Mouse (Mus musculus): ENCODE data around the gene Spats1. TPM values are rescaled to one million over a fixed set of nuclear protein-coding genes. Genes with fewer than 3 reads are reported as not detected.

Spats1 gene
- polyA plus RNA-seq (2014; fragmentation: Illumina TruSeq; extraction: RNeasy Lipid Tissue Mini Kit (QIAGEN cat#74804); ENCODE audit: low read depth, low replicate concordance) = 0.66 TPM

GRCm38 (mm10) chr17:45474669-45475465, at the start of gene Spats1:
Spats1 (minus strand) TSS chr17:45475415.

DNA sequence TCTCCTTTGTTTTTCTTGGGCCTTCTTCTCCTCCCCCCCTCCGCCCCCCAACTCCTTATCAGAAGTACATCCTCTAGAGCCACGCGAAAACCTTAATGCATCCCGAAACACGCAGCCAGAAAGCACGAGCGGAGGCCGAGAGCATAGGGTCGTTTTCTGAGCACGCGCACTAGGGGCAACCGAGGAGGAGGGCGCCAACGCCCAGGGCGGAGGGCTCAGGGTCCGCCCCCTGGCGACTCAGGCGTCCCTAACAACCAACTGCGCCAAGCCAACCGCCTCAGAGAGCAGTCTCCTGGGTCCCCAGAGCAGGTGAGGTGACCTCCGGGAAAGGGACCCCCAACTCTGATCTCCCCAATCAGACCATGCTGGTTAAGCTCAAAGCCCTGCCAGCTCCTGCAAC, 48.0 kb upstream of the Spats1 start, which contains the start of gene Tcte1:
Tcte1 (plus strand) TSS at position 172 of the 400 bp plus-strand sequence.

GRCm38 (mm10) chr17:45506700-45507189, 31.5 kb upstream of the Spats1 start, which contains the start of gene Aars2:
Aars2 (plus strand) TSS chr17:45506841.

GRCm38 (mm10) chr17:45433419-45434261, 41.6 kb downstream of the Spats1 start, which contains the start of gene Cdc5l:
Cdc5l (minus strand) TSS chr17:45433737.

Other genes starting within 250 kb of the Spats1 start
- gene Cdc5l, start 41.7 kb downstream of the Spats1 start, polyA plus RNA-seq (2014; fragmentation: Illumina TruSeq; extraction: RNeasy Lipid Tissue Mini Kit (QIAGEN cat#74804); ENCODE audit: low read depth, low replicate concordance) = 36.2 TPM
- gene Aars2, start 31.4 kb upstream of the Spats1 start, polyA plus RNA-seq (2014; fragmentation: Illumina TruSeq; extraction: RNeasy Lipid Tissue Mini Kit (QIAGEN cat#74804); ENCODE audit: low read depth, low replicate concordance) = 6.2 TPM
- 4.0 TPM for gene Tcte1, start 48.0 kb upstream of the Spats1 start, polyA plus RNA-seq (2014; fragmentation: Illumina TruSeq; extraction: RNeasy Lipid Tissue Mini Kit (QIAGEN cat#74804); ENCODE audit: low read depth, low replicate concordance)
- gene Tmem151b, start 74.3 kb upstream of the Spats1 start, polyA plus RNA-seq (2014; fragmentation: Illumina TruSeq; extraction: RNeasy Lipid Tissue Mini Kit (QIAGEN cat#74804); ENCODE audit: low read depth, low replicate concordance) = 0.81 TPM
- gene Nfkbie, start 80.3 kb upstream of the Spats1 start, polyA plus RNA-seq (2014; fragmentation: Illumina TruSeq; extraction: RNeasy Lipid Tissue Mini Kit (QIAGEN cat#74804); ENCODE audit: low read depth, low replicate concordance) = 6.0 TPM
- 59.7 TPM for gene Slc35b2, start 88.5 kb upstream of the Spats1 start, polyA plus RNA-seq (2014; fragmentation: Illumina TruSeq; extraction: RNeasy Lipid Tissue Mini Kit (QIAGEN cat#74804); ENCODE audit: low read depth, low replicate concordance)
- gene Hsp90ab1, start 97.9 kb upstream of the Spats1 start, polyA plus RNA-seq (2014; fragmentation: Illumina TruSeq; extraction: RNeasy Lipid Tissue Mini Kit (QIAGEN cat#74804); ENCODE audit: low read depth, low replicate concordance) = 844 TPM
- gene Slc29a1, start 124.2 kb upstream of the Spats1 start, polyA plus RNA-seq (2014; fragmentation: Illumina TruSeq; extraction: RNeasy Lipid Tissue Mini Kit (QIAGEN cat#74804); ENCODE audit: low read depth, low replicate concordance) = 69.4 TPM
- not detected for gene Mymx, start 126.7 kb upstream of the Spats1 start, polyA plus RNA-seq (2014; fragmentation: Illumina TruSeq; extraction: RNeasy Lipid Tissue Mini Kit (QIAGEN cat#74804); ENCODE audit: low read depth, low replicate concordance)
- 0.37 TPM for gene Capn11, start 183.9 kb upstream of the Spats1 start, polyA plus RNA-seq (2014; fragmentation: Illumina TruSeq; extraction: RNeasy Lipid Tissue Mini Kit (QIAGEN cat#74804); ENCODE audit: low read depth, low replicate concordance)
- gene Mrpl14, start 210.9 kb upstream of the Spats1 start, polyA plus RNA-seq (2014; fragmentation: Illumina TruSeq; extraction: RNeasy Lipid Tissue Mini Kit (QIAGEN cat#74804); ENCODE audit: low read depth, low replicate concordance) = 73.1 TPM
- gene Tmem63b, start 211.5 kb upstream of the Spats1 start, polyA plus RNA-seq (2014; fragmentation: Illumina TruSeq; extraction: RNeasy Lipid Tissue Mini Kit (QIAGEN cat#74804); ENCODE audit: low read depth, low replicate concordance) = 39.0 TPM

All from adipose tissue, adult 10 weeks (tissue).